Mouse (Mus musculus) ES-E14 (cell line): ENCODE data around the gene Cmip. TPM values are rescaled to one million over a fixed set of nuclear protein-coding genes. Genes with fewer than 3 reads are reported as not detected.

Experiments
- DNase-seq: peaks from one replicate; pipeline ENCODE4 v3.0.0-alpha.2; 2013; ENCODE audit warnings: low read depth, low spot score
- H3K27ac ChIP-seq: 2 replicates; pipeline ENCODE4 v1.5.1; 2012; ENCODE audit warnings: low read depth, mild to moderate bottlenecking, low read length, moderate library complexity, mixed read lengths; ENCODE audit not compliant: poor library complexity, insufficient read depth, severe bottlenecking
- H3K36me3 ChIP-seq: 2 replicates; pipeline ENCODE4 v1.6.1; 2012; ENCODE audit warnings: mild to moderate bottlenecking, low read length, moderate library complexity, mixed read lengths; ENCODE audit not compliant: control insufficient read depth, poor library complexity, insufficient read depth, severe bottlenecking
- H3K4me1 ChIP-seq, 2 experiments: fragments of 150-350 bp in 1 of 2; sonication (generic) in 1 of 2; 2 replicates each; pipeline ENCODE4 v1.6.1; 2012; ENCODE audit warnings: low read length in 2 of 2, mild to moderate bottlenecking in 1 of 2, mixed read lengths in 1 of 2; ENCODE audit not compliant: control insufficient read depth in 2 of 2, insufficient read depth in 2 of 2, poor library complexity in 1 of 2
- H3K4me3 ChIP-seq, 2 experiments: fragments of 150-350 bp in 1 of 2; sonication (generic) in 1 of 2; 2 replicates each; pipeline ENCODE4 v1.5.1; 2012; ENCODE audit warnings: low read length in 2 of 2, low read depth in 1 of 2, mild to moderate bottlenecking in 1 of 2, mixed read lengths in 1 of 2; ENCODE audit not compliant: insufficient read depth in 1 of 2, poor library complexity in 1 of 2, severe bottlenecking in 1 of 2
- H3K9ac ChIP-seq: 2 replicates; pipeline ENCODE4 v1.6.1; 2012; ENCODE audit warnings: low read depth, mild to moderate bottlenecking, low read length, mixed read lengths; ENCODE audit not compliant: poor library complexity, insufficient read depth, severe bottlenecking
- H3K9me3 ChIP-seq: fragments of 150-350 bp; sonication (generic); 2 replicates; pipeline ENCODE4 v1.6.1; 2012; ENCODE audit warnings: low read depth, mild to moderate bottlenecking, low read length; ENCODE audit not compliant: control insufficient read depth, insufficient read depth
- CHD2 ChIP-seq: IDR thresholded peaks from 2 replicates; pipeline ENCODE4 v1.6.1; 2014; ENCODE audit warnings: mild to moderate bottlenecking, low read depth, low read length, inconsistent platforms
- HCFC1 ChIP-seq: IDR thresholded peaks from 2 replicates; pipeline ENCODE4 v1.6.1; 2012; ENCODE audit warnings: low read length, inconsistent platforms, borderline replicate concordance; ENCODE audit not compliant: insufficient read depth
- MAFK ChIP-seq: IDR thresholded peaks from 2 replicates; pipeline ENCODE4 v1.6.1; 2014; ENCODE audit warnings: mild to moderate bottlenecking, low read depth, low read length, inconsistent platforms; ENCODE audit not compliant: insufficient read depth
- ZC3H11A ChIP-seq: IDR thresholded peaks from 2 replicates; pipeline ENCODE4 v1.6.1; 2012; ENCODE audit warnings: low read depth, mild to moderate bottlenecking, inconsistent platforms, low read length, borderline replicate concordance
- ZNF384 ChIP-seq: IDR thresholded peaks from 2 replicates; pipeline ENCODE4 v1.6.1; 2012; ENCODE audit warnings: low read depth, low read length, inconsistent platforms
- in situ Hi-C, 2 experiments: fragments of 600-800 bp; cut with MboI; formaldehyde crosslinking; loops; one replicate each; pipeline ENCODE4 v1.15.1; 2025; ENCODE audit warnings: low sequenced_read_pairs in 2 of 2, inconsistent platforms in 1 of 2; ENCODE audit not compliant: unreplicated experiment in 2 of 2
- total RNA-seq: library from RNA; depleted of rRNA; stranded (reverse); fragments of 300-350 nt; gene quantifications from 2 replicates; pipeline ENCODE4 v1.2.3, GENCODE M21; 2012

Gene Cmip
- total RNA-seq, 1 experiment = 26.3 TPM

DNA sequence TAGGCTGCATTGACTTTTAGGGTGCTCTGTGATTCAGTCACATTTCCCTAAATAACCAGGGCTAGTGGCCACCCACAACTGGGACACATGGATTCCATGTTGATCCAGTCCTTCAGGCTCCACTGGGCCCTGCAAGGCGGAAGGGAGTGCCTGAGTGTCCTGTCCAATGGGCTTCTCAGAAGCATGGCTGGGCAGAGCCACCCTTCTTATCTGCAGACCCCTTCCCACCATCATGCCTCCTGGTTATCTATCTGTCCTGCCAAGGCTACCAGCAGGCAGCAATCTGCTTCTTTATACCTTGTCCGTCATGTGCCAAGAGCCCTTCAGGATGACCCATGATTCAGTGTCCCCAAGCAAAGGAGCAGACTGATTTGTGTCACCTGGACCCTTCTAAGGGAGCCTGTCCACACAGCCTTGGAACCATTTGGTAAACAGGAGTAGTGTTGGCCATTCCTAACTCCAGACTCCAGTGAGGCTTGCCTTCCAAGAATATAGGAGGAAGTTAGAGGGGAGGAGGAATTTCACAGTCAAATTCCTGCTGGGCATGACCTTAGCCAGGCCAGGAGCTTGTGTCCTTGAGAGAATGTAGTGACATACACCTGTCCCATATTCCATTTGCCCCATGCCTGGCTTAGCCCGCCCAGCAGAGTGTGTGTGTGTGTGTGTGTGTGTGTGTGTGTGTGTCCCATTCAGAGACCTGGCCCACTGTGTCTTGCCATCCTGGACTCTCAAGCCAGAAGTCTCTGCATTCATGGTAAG, 103.5 kb downstream of the Cmip start:
- DNase-seq = no peak
- in situ Hi-C loops = no loop called here
- Histone ChIP-seq H3K4me3 (no peak overlapping the region), H3K36me3 (no peaks in the 10 kb centered on the region; the same call in 1 of the 2 replicates), H3K4me1 (peaks cover 3 to 28% of the 10 kb centered on the region in 2 experiments; a peak in 3 of 4 replicates), H3K9ac (no peak overlapping the region), H3K27ac (no peak overlapping the region), H3K9me3 (no peaks in the 10 kb centered on the region)
- TF ChIP-seq MAFK (no peak), HCFC1 (no peak), CHD2 (no peak), ZC3H11A (no peak), ZNF384 (no peak)

DNA sequence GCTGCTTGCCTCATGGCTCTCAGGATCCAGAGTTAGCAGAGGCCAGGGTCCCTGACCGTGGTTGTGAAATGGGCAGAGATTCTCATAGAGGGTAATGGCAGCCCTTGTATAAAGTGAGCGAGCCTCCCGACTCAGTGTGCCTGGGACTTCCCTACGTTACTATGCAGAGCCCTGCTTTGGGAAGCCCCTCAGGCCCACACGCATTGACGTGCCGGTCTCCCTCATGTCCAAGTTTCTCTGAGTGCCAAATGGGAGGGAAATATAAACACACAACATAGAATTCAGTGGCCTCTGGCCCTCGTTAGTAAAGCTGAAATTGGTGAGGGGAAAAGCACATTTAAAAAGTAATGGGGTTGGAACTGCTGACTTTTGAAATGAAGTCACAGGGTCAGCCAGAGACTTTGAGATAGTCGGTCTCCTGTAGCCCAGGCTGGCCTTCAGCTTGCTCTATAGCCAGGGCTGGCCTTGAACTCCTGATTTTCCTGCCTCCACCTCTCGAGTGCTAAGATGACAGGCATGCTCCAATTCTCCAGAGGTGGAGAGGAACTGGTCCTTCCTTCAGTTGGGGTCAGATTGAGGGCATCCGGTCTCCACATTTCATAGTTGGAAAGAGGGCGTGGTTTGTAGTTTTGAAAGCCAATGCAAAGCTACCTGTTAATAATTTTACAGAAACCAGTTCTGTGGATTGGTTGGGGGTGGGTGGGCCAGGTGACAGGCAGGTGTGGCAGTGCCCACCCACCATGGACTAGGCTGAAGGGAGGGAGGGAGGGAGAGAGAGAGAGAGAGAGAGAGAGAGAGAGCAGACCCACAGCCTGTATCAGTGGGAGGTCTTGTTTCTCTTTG, 105.0 kb downstream of the Cmip start:
- Histone ChIP-seq H3K4me3 (no peak overlapping the region), H3K27ac (no peak overlapping the region), H3K4me1 (peaks cover 3 to 21% of the 10 kb centered on the region in 2 experiments; a peak in 3 of 4 replicates), H3K36me3 (no peaks in the 10 kb centered on the region; the same call in 1 of the 2 replicates), H3K9ac (no peak overlapping the region), H3K9me3 (no peaks in the 10 kb centered on the region)
- no peak for DNase-seq
- no peak for TF ChIP-seq HCFC1
- TF ChIP-seq CHD2 = no peak
- TF ChIP-seq ZC3H11A = no peak
- no peak for TF ChIP-seq MAFK
- TF ChIP-seq ZNF384 = no peak
- in situ Hi-C loops = no loop called here

DNA sequence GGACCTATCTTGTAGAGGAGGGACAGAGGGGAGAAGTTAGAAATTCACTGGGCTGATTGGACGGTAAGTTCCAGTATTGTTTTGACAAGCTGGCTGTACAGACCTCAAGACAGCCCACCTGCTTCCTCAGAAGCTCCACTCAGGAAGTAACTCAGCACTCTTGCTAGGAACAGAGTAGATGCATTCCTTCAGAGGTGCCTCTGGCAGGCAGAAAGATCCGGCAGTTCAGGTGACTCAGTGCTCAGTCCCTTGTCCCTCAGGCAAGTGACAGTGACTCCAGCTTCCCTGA, 105.5 kb downstream of the Cmip start:
- in situ Hi-C loops = no loop called here
- no peak overlapping the region for H3K9ac ChIP-seq
- TF ChIP-seq CHD2 (no peak), MAFK (no peak), ZC3H11A (no peak), ZNF384 (no peak), HCFC1 (no peak)
- DNase-seq = no peak
- no peak overlapping the region for H3K27ac ChIP-seq
- no peak overlapping the region for H3K4me3 ChIP-seq
- H3K36me3 ChIP-seq = no peaks in the 10 kb centered on the region; the same call in 1 of the 2 replicates
- H3K9me3 ChIP-seq = no peaks in the 10 kb centered on the region
- H3K4me1 ChIP-seq = peaks cover 0 to 18% of the 10 kb centered on the region in 2 experiments; a peak in 2 of 4 replicates

GRCm38 (mm10) chr8:117363291-117363690, 106.4 kb downstream of the Cmip start:
- Histone ChIP-seq H3K4me1 (peaks cover 0 to 16% of the 10 kb centered on the region in 2 experiments; a peak in 2 of 4 replicates), H3K27ac (no peak overlapping the region), H3K9me3 (no peaks in the 10 kb centered on the region), H3K36me3 (no peaks in the 10 kb centered on the region; the same call in 1 of the 2 replicates), H3K9ac (no peak overlapping the region), H3K4me3 (no peak overlapping the region)
- no peak for DNase-seq
- in situ Hi-C loops = no loop called here
- TF ChIP-seq ZNF384 (no peak), ZC3H11A (no peak), HCFC1 (no peak), MAFK (no peak), CHD2 (no peak)
